Mouse (Mus musculus) neural tube, embryonic 11.5 days (tissue): ENCODE results near the gene Foxd1. TPM values are rescaled to one million over a fixed set of nuclear protein-coding genes. Genes with fewer than 3 reads are reported as not detected.

Experiments used
- ATAC-seq: fragments of 200-750 bp; cut with Nextera tagmentation; 2 replicates; pipeline ENCODE4 v1.8.0; 2017; ENCODE audit warnings: moderate number of reproducible peaks, mild to moderate bottlenecking, moderate TSS enrichment, moderate library complexity; ENCODE audit not compliant: insufficient read depth, low FRiP score, low TSS enrichment
- DNase-seq: peaks from one replicate; pipeline ENCODE4 v3.0.0-alpha.2; 2015; ENCODE audit warnings: low spot score
- H3K27ac ChIP-seq: fragments of 300-500 bp; sonication (generic); 2 replicates; pipeline ENCODE4 v1.5.1; 2014; ENCODE audit warnings: low read depth, mild to moderate bottlenecking, low read length
- H3K27me3 ChIP-seq: fragments of 300-500 bp; sonication (generic); 2 replicates; pipeline ENCODE4 v1.6.1; 2014; ENCODE audit warnings: mild to moderate bottlenecking, low read length, mixed read lengths; ENCODE audit not compliant: control insufficient read depth, insufficient read depth
- H3K36me3 ChIP-seq: fragments of 300-500 bp; sonication (generic); 2 replicates; pipeline ENCODE4 v1.6.1; 2014; ENCODE audit warnings: mild to moderate bottlenecking, low read length, moderate library complexity, mixed read lengths; ENCODE audit not compliant: control insufficient read depth, insufficient read depth
- H3K4me1 ChIP-seq: fragments of 300-500 bp; sonication (generic); 2 replicates; pipeline ENCODE4 v1.6.1; 2014; ENCODE audit warnings: low read length, mixed read lengths; ENCODE audit not compliant: control insufficient read depth, insufficient read depth
- H3K4me2 ChIP-seq: fragments of 300-500 bp; sonication (generic); 2 replicates; pipeline ENCODE4 v1.6.1; 2014; ENCODE audit warnings: low read depth, mild to moderate bottlenecking, moderate library complexity
- H3K4me3 ChIP-seq: fragments of 300-500 bp; sonication (generic); 2 replicates; pipeline ENCODE4 v1.5.1; 2014; ENCODE audit warnings: low read depth, low read length
- H3K9ac ChIP-seq: fragments of 300-500 bp; sonication (generic); 2 replicates; pipeline ENCODE4 v1.6.1; 2014; ENCODE audit warnings: mild to moderate bottlenecking, low read length
- H3K9me3 ChIP-seq: fragments of 300-500 bp; sonication (generic); 2 replicates; pipeline ENCODE4 v1.6.1; 2016; ENCODE audit warnings: low read length; ENCODE audit not compliant: control insufficient read depth
- WGBS: fragments of 180-500 bp; shearing (Covaris S2); extraction: QIAGEN DNeasy Blood & Tissue Kit; methylation state at CpG from one replicate; pipeline ENCODE4 v1.1.7; 2014; 5-methylcytosine and 5-hydroxymethylcytosine counted together
- polyA plus RNA-seq: library from polyadenylated mRNA; unstranded; fragments of >200 nt; fragmentation: Nextera tagmentation; extraction: Ambion mirVana; gene quantifications from 2 replicates; pipeline ENCODE4 v1.2.1, GENCODE M21; 2014

Foxd1 gene
- polyA plus RNA-seq, 1 experiment from 2014 or later: 5.5 TPM

GRCm38 (mm10) chr13:98389092-98389491 lies 35.0 kb downstream of the Foxd1 start:
- Histone ChIP-seq H3K9me3 (no peaks in the 10 kb centered on the region), H3K9ac (no peak overlapping the region), H3K27ac (no peak overlapping the region), H3K4me2 (no peak overlapping the region), H3K36me3 (no peaks in the 10 kb centered on the region), H3K4me1 (no peaks in the 10 kb centered on the region), H3K4me3 (no peak overlapping the region), H3K27me3 (peaks cover 44% of the 10 kb centered on the region)
- ATAC-seq: no peak
- DNase-seq: no peak
- 50% methylated on average over 1 of the region's 1 CpGs for WGBS

- peaks cover 44% of the 10 kb centered on the region for H3K27me3 ChIP-seq
- no peak overlapping the region for H3K9ac ChIP-seq
- no peak for ATAC-seq
- peak overlapping the region; percentile 39; the same call in 1 of the 2 replicates for H3K4me3 ChIP-seq
- no peaks in the 10 kb centered on the region for H3K36me3 ChIP-seq
- H3K4me1 ChIP-seq: no peaks in the 10 kb centered on the region
- H3K27ac ChIP-seq: no peak overlapping the region
- WGBS: 7% methylated on average over 6 of the region's 6 CpGs
- DNase-seq: no peak
- H3K9me3 ChIP-seq: no peaks in the 10 kb centered on the region
- peak overlapping the region; percentile 73 for H3K4me2 ChIP-seq
These were observed 36.3 kb downstream of the Foxd1 start for GRCm38 (mm10) chr13:98390363-98390762.

GRCm38 (mm10) chr13:98390771-98391634 lies 37.0 kb downstream of the Foxd1 start:
- H3K4me2 ChIP-seq: peak overlapping the region; percentile 73
- H3K27me3 ChIP-seq: peaks cover 44% of the 10 kb centered on the region
- WGBS: under 1% methylated on average over 68 of the region's 68 CpGs
- peak overlapping the region; percentile 28; the same call in 1 of the 2 replicates for H3K27ac ChIP-seq
- peak; percentile 60; the same call in 1 of the 2 replicates for ATAC-seq
- DNase-seq: peak; percentile 81
- no peaks in the 10 kb centered on the region for H3K36me3 ChIP-seq
- H3K9me3 ChIP-seq: no peaks in the 10 kb centered on the region
- H3K9ac ChIP-seq: peak overlapping the region; percentile 3; the same call in 1 of the 2 replicates
- H3K4me3 ChIP-seq: peak overlapping the region; percentile 39
- no peaks in the 10 kb centered on the region for H3K4me1 ChIP-seq

GRCm38 (mm10) chr13:98391635-98391990 lies 37.6 kb downstream of the Foxd1 start:
- peak overlapping the region; percentile 39 for H3K4me3 ChIP-seq
- no peak for DNase-seq
- no peak overlapping the region for H3K9ac ChIP-seq
- H3K27ac ChIP-seq: no peak overlapping the region
- ATAC-seq: no peak
- no peaks in the 10 kb centered on the region for H3K4me1 ChIP-seq
- WGBS: 2% methylated on average over 4 of the region's 4 CpGs
- H3K4me2 ChIP-seq: peak overlapping the region; percentile 73
- H3K9me3 ChIP-seq: no peaks in the 10 kb centered on the region
- H3K36me3 ChIP-seq: no peaks in the 10 kb centered on the region
- peaks cover 44% of the 10 kb centered on the region for H3K27me3 ChIP-seq

GRCm38 (mm10) chr13:98392031-98392430 lies 38.0 kb downstream of the Foxd1 start:
- no peak for DNase-seq
- no peak overlapping the region for H3K4me3 ChIP-seq
- H3K4me2 ChIP-seq: no peak overlapping the region; the same call in 1 of the 2 replicates
- ATAC-seq: no peak
- peaks cover 44% of the 10 kb centered on the region for H3K27me3 ChIP-seq
- no peaks in the 10 kb centered on the region for H3K4me1 ChIP-seq
- 17% methylated on average over 6 of the region's 6 CpGs for WGBS
- no peak overlapping the region for H3K27ac ChIP-seq
- H3K9ac ChIP-seq: no peak overlapping the region
- H3K36me3 ChIP-seq: no peaks in the 10 kb centered on the region
- no peaks in the 10 kb centered on the region for H3K9me3 ChIP-seq

- no peaks in the 10 kb centered on the region for H3K4me1 ChIP-seq
- no peak overlapping the region for H3K4me3 ChIP-seq
- peak; percentile 18 for DNase-seq
- H3K4me2 ChIP-seq: no peak overlapping the region
- ATAC-seq: no peak
- WGBS: 22% methylated on average over 10 of the region's 10 CpGs
- no peak overlapping the region for H3K9ac ChIP-seq
- peaks cover 44% of the 10 kb centered on the region for H3K27me3 ChIP-seq
- H3K27ac ChIP-seq: no peak overlapping the region
- H3K36me3 ChIP-seq: no peaks in the 10 kb centered on the region
- no peaks in the 10 kb centered on the region for H3K9me3 ChIP-seq
These were observed 39.5 kb downstream of the Foxd1 start for GRCm38 (mm10) chr13:98393356-98394070.

Other genes starting within 250 kb of the Foxd1 start
- 7.7 and 9.0 TPM in 2 replicates for gene Arhgef28, start 147.8 kb upstream of the Foxd1 start, polyA plus RNA-seq
- 43.3 and 44.0 TPM in 2 replicates for gene Utp15, start 91.2 kb upstream of the Foxd1 start, polyA plus RNA-seq
- 35.7 and 36.5 TPM in 2 replicates for gene Ankra2, start 91.2 kb upstream of the Foxd1 start, polyA plus RNA-seq
- not detected in 2 replicates for gene Gm21976, start 74.4 kb upstream of the Foxd1 start, polyA plus RNA-seq
- 738 and 767 TPM in 2 replicates for gene Btf3, start 37.2 kb upstream of the Foxd1 start, polyA plus RNA-seq
- gene Gm10320, start 137.8 kb downstream of the Foxd1 start, polyA plus RNA-seq: 1.1 and 1.4 TPM in 2 replicates